Mouse (Mus musculus) kidney, adult 2 months (tissue): ENCODE measurements around the gene Gapdh.

Source experiments
- CTCF ChIP-seq: fragments of 200-500 bp; conservative IDR thresholded peaks from 2 replicates; pipeline ENCODE4 v1.5.1; 2011; ENCODE audit warnings: low read depth, mild to moderate bottlenecking, control low read depth, low read length, moderate library complexity, mixed read lengths; ENCODE audit not compliant: insufficient read depth, insufficient read length
- POLR2A ChIP-seq: fragments of 200-500 bp; IDR thresholded peaks from one replicate; pipeline ENCODE4 v1.6.1; 2011; ENCODE audit warnings: low read depth, low read length, control low read depth

DNA sequence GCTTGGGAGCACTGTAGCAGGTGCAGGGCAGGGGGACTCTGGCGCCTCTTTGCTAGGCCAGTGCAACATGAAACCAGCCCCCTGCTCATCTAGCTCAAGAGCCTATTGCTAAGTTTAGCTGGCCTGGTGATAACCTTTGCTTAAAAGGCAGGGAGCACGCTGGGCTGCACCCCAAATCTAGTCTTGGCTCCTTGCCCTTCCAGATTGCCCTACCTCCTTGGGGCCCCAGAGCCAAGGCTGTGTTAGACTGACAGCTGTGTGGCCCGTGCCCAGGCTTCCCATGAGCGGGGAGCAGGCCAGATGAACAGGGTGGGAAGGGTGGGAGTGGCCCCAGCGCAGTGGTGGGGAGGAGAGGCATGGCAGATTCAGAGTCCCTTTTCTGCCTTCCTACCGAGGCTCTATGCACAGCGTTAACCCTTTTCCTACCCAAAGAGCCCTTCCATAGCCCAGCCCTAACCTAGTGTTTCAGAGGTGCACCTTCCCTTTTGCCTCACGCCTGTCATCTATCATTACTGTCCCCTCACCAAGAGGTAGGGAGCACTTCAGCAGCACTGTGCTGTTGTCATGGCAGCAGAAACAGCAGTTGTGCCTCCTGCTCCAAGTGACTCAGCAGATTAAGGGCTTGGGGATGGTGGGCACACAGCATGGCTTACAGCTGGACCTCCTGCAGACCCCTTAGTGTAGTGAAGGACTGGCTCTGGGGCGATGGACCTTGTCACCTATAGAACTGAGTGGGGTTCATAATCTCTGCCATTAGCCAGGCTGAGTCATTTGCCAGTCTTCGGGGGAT, 789 bp upstream of the Gapdh start:
- no peak for TF ChIP-seq POLR2A
- TF ChIP-seq CTCF: no peak
